Mouse (Mus musculus): Measurements from ENCODE around the gene Nmu.

DNA sequence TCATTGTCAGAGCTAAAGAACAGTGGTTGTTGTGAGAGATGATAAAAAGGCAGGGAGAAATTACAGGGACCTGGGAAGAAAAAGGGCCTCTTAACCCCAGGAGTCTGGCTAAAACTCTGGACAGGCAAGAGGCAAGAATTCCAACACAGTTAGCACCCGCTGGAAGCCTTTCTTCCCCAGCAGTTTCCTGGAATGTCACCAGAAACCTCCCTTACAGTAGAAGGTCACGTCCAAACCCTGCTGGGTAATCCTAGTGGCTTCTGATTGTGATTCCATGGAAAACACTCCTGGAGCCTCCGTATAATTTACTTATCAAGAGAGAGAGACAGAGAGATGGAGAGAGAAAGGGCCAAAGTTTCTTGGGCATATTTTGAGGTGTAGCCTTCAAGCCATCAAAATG, 15.6 kb upstream of the Nmu start:
- TF ChIP-seq CTCF (IDR thresholded peaks at IDR 0.05; ENCODE audit: borderline replicate concordance, extremely low read depth, insufficient read depth, insufficient read length) (no peak), POLR2A (IDR thresholded peaks at IDR 0.05; ENCODE audit: borderline replicate concordance, extremely low read depth, insufficient read depth, insufficient read length, poor library complexity, severe bottlenecking) (no peak)

Data from brain, embryonic 14.5 days (tissue).